Mouse (Mus musculus): ENCODE measurements around the gene Fam229b.

GRCm38 (mm10) chr10:39106935-39107334 lies 26.8 kb downstream of the Fam229b start:
- TF ChIP-seq CTCF (IDR thresholded peaks at IDR 0.05; ENCODE audit: borderline replicate concordance, control insufficient read depth, extremely low read depth, insufficient read depth, low read length, poor library complexity) (no peak), POLR2A (IDR thresholded peaks at IDR 0.05; ENCODE audit: control insufficient read depth, extremely low read depth, insufficient read depth, low read length, poor library complexity) (no peak)
